In the genomic region with DNA sequence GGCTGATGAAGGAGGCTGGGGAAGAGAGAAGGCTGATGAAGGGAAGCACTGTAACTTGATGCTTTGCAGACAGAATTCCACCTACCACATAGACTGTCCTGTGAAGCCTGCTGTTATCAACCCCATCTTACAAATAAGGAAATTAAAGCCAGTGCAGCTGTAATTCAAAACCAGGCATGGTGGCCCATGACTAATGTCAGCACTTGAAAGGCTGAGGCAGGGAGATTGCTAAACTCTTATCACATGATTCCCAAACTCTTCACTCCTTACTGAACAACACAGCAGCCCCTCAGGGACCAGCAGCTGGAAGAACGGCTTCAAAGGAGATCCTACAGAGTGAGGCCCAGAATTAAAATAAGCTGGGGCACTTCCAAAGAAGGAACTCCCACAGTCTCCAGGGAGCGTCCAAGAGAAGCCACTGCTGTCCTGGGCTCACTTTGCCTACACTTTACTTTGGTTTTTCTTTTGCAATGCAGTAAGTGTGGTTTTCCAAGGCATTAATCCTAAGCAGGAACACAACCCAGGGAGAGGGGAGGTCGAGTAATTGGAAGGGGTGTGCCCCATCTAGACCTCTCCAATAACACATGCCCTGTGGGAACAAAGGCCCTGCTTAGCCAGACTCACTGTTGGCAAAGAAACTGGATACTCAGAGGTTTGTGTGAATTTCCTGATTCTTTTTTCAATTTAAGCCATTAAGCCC, we compare ENCODE assay signal across 19 mouse cellular contexts. TPM values are rescaled to one million over a fixed set of nuclear protein-coding genes. Genes with fewer than 3 reads are reported as not detected.
DNase-seq lines count a peak whose midpoint lies in the region; ATAC-seq and TF ChIP-seq lines count a peak whose summit lies in the region.
"Had no signal": no experiment of that assay in that cellular context is flagged by ENCODE, and none has a peak within 500 bp of the region (broad histone marks: within the 10 kb centered on the region; RNA-seq: fewer than 3 reads in every experiment).

No protein-coding gene starts in this region.

- no peak for ATAC-seq in heart, embryonic 11.5 days (replicated peaks; ENCODE audit: insufficient number of reproducible peaks, low FRiP score, low TSS enrichment)
- ATAC-seq in embryonic facial prominence, embryonic 13.5 days (ENCODE audit: insufficient number of reproducible peaks, insufficient read depth, low FRiP score, low TSS enrichment, low read depth), result peak; percentile 57; the same call in 1 of the 2 replicates
- ATAC-seq in limb, embryonic 15.5 days (ENCODE audit: insufficient number of reproducible peaks, low FRiP score, low TSS enrichment, low read depth), result peak; percentile 33; the same call in 1 of the 2 replicates
- ATAC-seq in hindbrain, embryonic 12.5 days (ENCODE audit: low FRiP score), result no peak
- ATAC-seq in forebrain, embryonic 13.5 days, result no peak

- WGBS in heart, adult 2 months, result 39% methylated on average over 3 of the region's 3 CpGs
- 21% methylated on average over 3 of the region's 3 CpGs for WGBS in heart, embryonic 11.5 days (ENCODE audit: insufficient replicate concordance)
- 4% methylated on average over 3 of the region's 3 CpGs for WGBS in embryonic facial prominence, embryonic 13.5 days
- 15% methylated on average over 3 of the region's 3 CpGs for WGBS in limb, embryonic 15.5 days
- WGBS in hindbrain, embryonic 12.5 days, result 19% methylated on average over 3 of the region's 3 CpGs
- 6% methylated on average over 3 of the region's 3 CpGs for WGBS in forebrain, embryonic 13.5 days

- no peak overlapping the region for H3K9ac ChIP-seq in heart, adult 2 months (ENCODE audit: low read depth, low read length)
- no peak overlapping the region for H3K9ac ChIP-seq in heart, embryonic 11.5 days (ENCODE audit: low read depth, low read length)
- H3K9ac ChIP-seq in embryonic facial prominence, embryonic 13.5 days, result no peak overlapping the region
- H3K9ac ChIP-seq in limb, embryonic 15.5 days, result no peak overlapping the region
- H3K9ac ChIP-seq in hindbrain, embryonic 12.5 days, result no peak overlapping the region
- no peak overlapping the region for H3K9ac ChIP-seq in forebrain, embryonic 13.5 days
- H3K9ac ChIP-seq: stomach, embryonic 15.5 days had no signal

- H3K9me3 ChIP-seq in heart, embryonic 11.5 days (replicated peaks; ENCODE audit: control insufficient read depth, low read length), result no peaks in the 10 kb centered on the region
- no peaks in the 10 kb centered on the region for H3K9me3 ChIP-seq in embryonic facial prominence, embryonic 13.5 days
- no peaks in the 10 kb centered on the region for H3K9me3 ChIP-seq in limb, embryonic 15.5 days
- H3K9me3 ChIP-seq in hindbrain, embryonic 12.5 days (replicated peaks), result no peaks in the 10 kb centered on the region
- no peaks in the 10 kb centered on the region for H3K9me3 ChIP-seq in forebrain, embryonic 13.5 days (replicated peaks)
- H3K9me3 ChIP-seq: G1E; stomach, embryonic 15.5 days had no signal

- TF ChIP-seq EP300 in heart, adult 2 months (IDR thresholded peaks at IDR 0.05; ENCODE audit: insufficient read depth, low read depth, low read length), result no peak

- peak overlapping the region; percentile 55 for H3K27ac ChIP-seq in heart, adult 2 months
- H3K27ac ChIP-seq in heart, embryonic 11.5 days (ENCODE audit: low read depth, low read length), result no peak overlapping the region
- peak overlapping the region; percentile 62; the same call in 1 of the 2 replicates for H3K27ac ChIP-seq in embryonic facial prominence, embryonic 13.5 days
- peak overlapping the region; percentile 63 for H3K27ac ChIP-seq in limb, embryonic 15.5 days
- no peak overlapping the region for H3K27ac ChIP-seq in hindbrain, embryonic 12.5 days
- no peak overlapping the region for H3K27ac ChIP-seq in forebrain, embryonic 13.5 days
- H3K27ac ChIP-seq: stomach, embryonic 15.5 days had no signal

- no peaks in the 10 kb centered on the region; the same call in 1 of the 2 replicates for H3K27me3 ChIP-seq in heart, adult 2 months (ENCODE audit: control insufficient read depth, insufficient read depth, low read length)
- peaks cover 5% of the 10 kb centered on the region; the same call in 1 of the 2 replicates for H3K27me3 ChIP-seq in heart, embryonic 11.5 days (ENCODE audit: control insufficient read depth, insufficient read depth, low read length)
- H3K27me3 ChIP-seq in embryonic facial prominence, embryonic 13.5 days, result peaks cover 16% of the 10 kb centered on the region
- H3K27me3 ChIP-seq in limb, embryonic 15.5 days, result peaks cover 3% of the 10 kb centered on the region; the same call in 1 of the 2 replicates
- peaks cover 22% of the 10 kb centered on the region for H3K27me3 ChIP-seq in hindbrain, embryonic 12.5 days
- 0 out of 2 replicates have a peak, but pooled peaks cover 19% of the 10 kb centered on the region for H3K27me3 ChIP-seq in forebrain, embryonic 13.5 days

- H3K79me2 ChIP-seq in heart, adult 2 months (replicated peaks; ENCODE audit: control insufficient read depth, insufficient read depth, low read length), result no peaks in the 10 kb centered on the region

- H3K4me3 ChIP-seq in heart, adult 2 months, result no peak overlapping the region
- no peak overlapping the region for H3K4me3 ChIP-seq in heart, embryonic 11.5 days (ENCODE audit: low read depth, low read length)
- no peak overlapping the region for H3K4me3 ChIP-seq in embryonic facial prominence, embryonic 13.5 days
- no peak overlapping the region for H3K4me3 ChIP-seq in limb, embryonic 15.5 days
- no peak overlapping the region for H3K4me3 ChIP-seq in hindbrain, embryonic 12.5 days
- H3K4me3 ChIP-seq in forebrain, embryonic 13.5 days, result no peak overlapping the region
- H3K4me3 ChIP-seq: megakaryocyte, embryonic 14.5 days; stomach, embryonic 15.5 days had no signal

- no peak overlapping the region for H3K4me2 ChIP-seq in heart, embryonic 11.5 days
- H3K4me2 ChIP-seq in embryonic facial prominence, embryonic 13.5 days, result no peak overlapping the region
- no peak overlapping the region for H3K4me2 ChIP-seq in limb, embryonic 15.5 days
- no peak overlapping the region for H3K4me2 ChIP-seq in hindbrain, embryonic 12.5 days (replicated peaks)
- H3K4me2 ChIP-seq in forebrain, embryonic 13.5 days, result no peak overlapping the region
- H3K4me2 ChIP-seq: stomach, embryonic 15.5 days had no signal

- no peak for TF ChIP-seq CTCF in heart, adult 2 months (IDR thresholded peaks at IDR 0.05)

- no peaks in the 10 kb centered on the region for H3K36me3 ChIP-seq in heart, adult 2 months (ENCODE audit: control insufficient read depth, insufficient read depth, low read length)
- H3K36me3 ChIP-seq in heart, embryonic 11.5 days (ENCODE audit: control insufficient read depth, insufficient read depth, low read length), result no peaks in the 10 kb centered on the region
- H3K36me3 ChIP-seq in embryonic facial prominence, embryonic 13.5 days, result no peaks in the 10 kb centered on the region
- H3K36me3 ChIP-seq in limb, embryonic 15.5 days, result no peaks in the 10 kb centered on the region
- no peaks in the 10 kb centered on the region for H3K36me3 ChIP-seq in hindbrain, embryonic 12.5 days
- no peaks in the 10 kb centered on the region for H3K36me3 ChIP-seq in forebrain, embryonic 13.5 days (ENCODE audit: poor library complexity, severe bottlenecking)
- H3K36me3 ChIP-seq: G1E; stomach, embryonic 15.5 days had no signal

- no peak for TF ChIP-seq POLR2A in heart, adult 2 months (IDR thresholded peaks at IDR 0.05; ENCODE audit: insufficient read depth, low read depth, low read length)

- intact Hi-C loops in heart, adult 2 months (cut with DNase I), result no loop called here

- DNase-seq in heart, adult 2 months, result peak in 1 of 2 experiments; percentile 40
- peak; percentile 70 for DNase-seq in NIH3T3 (ENCODE audit: low read depth)
- DNase-seq in kidney, adult 11 months, result no peak
- DNase-seq: cerebellum, adult 11-12 months; cerebellum, postnatal 14 days; gastrocnemius, postnatal 25 days; kidney, adult 9 months; kidney, postnatal 36 days; midbrain, embryonic 14.5 days; thymus, adult 18-20 months; thymus, postnatal 4 days had no signal

- peaks cover 8% of the 10 kb centered on the region for H3K4me1 ChIP-seq in heart, adult 2 months (ENCODE audit: control insufficient read depth, insufficient read depth, low read length)
- peaks cover 32% of the 10 kb centered on the region for H3K4me1 ChIP-seq in heart, embryonic 11.5 days (ENCODE audit: control insufficient read depth, insufficient read depth, low read length)
- peaks cover 70% of the 10 kb centered on the region for H3K4me1 ChIP-seq in embryonic facial prominence, embryonic 13.5 days
- peaks cover 47% of the 10 kb centered on the region for H3K4me1 ChIP-seq in limb, embryonic 15.5 days
- peaks cover 26% of the 10 kb centered on the region for H3K4me1 ChIP-seq in hindbrain, embryonic 12.5 days
- H3K4me1 ChIP-seq in forebrain, embryonic 13.5 days, result peaks cover 27% of the 10 kb centered on the region

RNA-seq across cellular contexts. Expression of a gene that starts 57.3 kb away (rescaled TPM):
- total RNA-seq in heart, adult 2 months (2021), result 1 to 10 TPM; 3.5 to 6.1 TPM
- 4.8 and 5.2 TPM in 2 replicates for polyA plus RNA-seq in heart, adult 2 months (2012; rRNA removed)
- polyA plus RNA-seq in heart, embryonic 11.5 days (2014; fragmentation: Nextera tagmentation; extraction: Ambion mirVana), result 3.8 and 4.4 TPM in 2 replicates
- 3.1 and 4.2 TPM in 2 replicates for polyA plus RNA-seq in embryonic facial prominence, embryonic 13.5 days (2015; fragmentation: Nextera tagmentation; extraction: Ambion mirVana)
- polyA plus RNA-seq in limb, embryonic 15.5 days (2015; fragmentation: Nextera tagmentation; extraction: Ambion mirVana), result 8.5 and 9.1 TPM in 2 replicates
- polyA plus RNA-seq in hindbrain, embryonic 12.5 days (2016; fragmentation: Nextera tagmentation; extraction: Ambion mirVana), result 2.6 and 3.3 TPM in 2 replicates
- polyA plus RNA-seq in forebrain, embryonic 13.5 days (2015; fragmentation: Nextera tagmentation; extraction: Ambion mirVana), result 2.1 and 2.6 TPM in 2 replicates
- polyA plus RNA-seq: G1E had no signal

Comparison
In these comparisons a context has a peak if more than half of its experiments do, and no peak if none do; other contexts are left out.
1. H3K27ac ChIP-seq: peak in heart, adult 2 months (single experiment), embryonic facial prominence, embryonic 13.5 days (single experiment) and limb, embryonic 15.5 days (single experiment); none in heart, embryonic 11.5 days (single experiment), hindbrain, embryonic 12.5 days (single experiment) and forebrain, embryonic 13.5 days (single experiment).
2. ATAC-seq: peak in embryonic facial prominence, embryonic 13.5 days (single experiment) and limb, embryonic 15.5 days (single experiment); none in heart, embryonic 11.5 days (single experiment), hindbrain, embryonic 12.5 days (single experiment) and forebrain, embryonic 13.5 days (single experiment).